Mouse (Mus musculus): ENCODE data around the gene Mpg.

DNA sequence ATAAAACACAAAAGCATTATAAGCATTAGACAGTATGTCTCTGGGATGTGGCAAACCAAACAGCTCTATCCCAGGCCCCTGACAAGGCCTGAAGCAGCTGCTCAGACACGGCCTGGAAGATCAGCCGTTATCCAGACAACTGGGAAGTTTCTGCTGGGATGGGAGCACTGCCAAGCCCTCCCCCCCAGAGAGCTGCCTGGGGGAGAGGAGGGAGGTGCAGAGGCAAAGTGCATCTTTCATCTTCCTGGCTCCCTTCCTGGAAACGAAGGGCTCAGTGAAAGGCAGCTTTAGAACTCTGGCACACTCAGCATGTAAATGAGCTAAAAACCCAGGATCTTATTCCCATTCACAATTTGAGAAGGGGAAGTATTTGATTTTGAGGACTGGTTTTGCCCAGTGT, 9.3 kb downstream of the Mpg start:
- no peak for TF ChIP-seq POLR2A (IDR thresholded peaks at IDR 0.05; ENCODE audit: low read depth, low read length)
- no peak for TF ChIP-seq CTCF (IDR thresholded peaks at IDR 0.05; ENCODE audit: borderline replicate concordance, insufficient read depth, low read length)

All from embryonic fibroblast, embryonic 13.5 days (primary cell).